Mouse (Mus musculus): Measurements from ENCODE around the gene Prkn.

GRCm38 (mm10) chr17:11421264-11421940 is 581.2 kb downstream of the Prkn start:
- TF ChIP-seq CTCF (IDR thresholded peaks at IDR 0.05; ENCODE audit: low read depth) (no peak), EP300 (optimal IDR thresholded peaks at IDR 0.05) (no peak)
